In the genomic region with DNA sequence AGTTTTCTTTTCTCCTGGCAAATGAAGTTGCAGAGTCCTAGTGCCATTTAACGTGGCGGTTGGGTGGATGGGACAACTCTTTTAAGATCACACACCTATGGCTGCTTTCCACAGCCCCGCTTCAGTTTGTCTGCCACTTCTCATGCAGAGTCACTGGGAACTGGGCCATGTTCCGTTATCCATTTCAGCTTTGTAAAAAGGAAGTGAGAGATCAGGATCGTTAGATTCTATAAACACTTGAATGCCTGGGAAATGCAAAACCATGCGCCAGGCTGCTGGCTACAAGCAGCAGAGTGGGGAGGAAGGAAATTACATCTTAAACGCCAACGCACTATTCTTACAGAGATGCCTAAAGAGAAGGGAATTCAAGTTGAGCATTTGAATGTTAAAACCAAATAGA, we compare ENCODE assay signal across 8 mouse cellular contexts.
DNase-seq lines count a peak whose midpoint lies in the region; ATAC-seq and TF ChIP-seq lines count a peak whose summit lies in the region.

No protein-coding gene starts in this region.

- no peak overlapping the region for H3K4me3 ChIP-seq in embryonic facial prominence, embryonic 13.5 days
- H3K4me3 ChIP-seq in limb, embryonic 14.5 days (replicated peaks; ENCODE audit: low read length) = no peak overlapping the region

- no peaks in the 10 kb centered on the region for H3K9me3 ChIP-seq in embryonic facial prominence, embryonic 13.5 days
- H3K9me3 ChIP-seq in limb, embryonic 14.5 days (ENCODE audit: control insufficient read depth, low read length) = no peaks in the 10 kb centered on the region

- no peaks in the 10 kb centered on the region for H3K27me3 ChIP-seq in embryonic facial prominence, embryonic 13.5 days
- no peaks in the 10 kb centered on the region for H3K27me3 ChIP-seq in limb, embryonic 14.5 days (ENCODE audit: control insufficient read depth, insufficient read depth, low read length)

- ATAC-seq in embryonic facial prominence, embryonic 13.5 days (ENCODE audit: insufficient number of reproducible peaks, insufficient read depth, low FRiP score, low TSS enrichment, low read depth) = no peak
- ATAC-seq in limb, embryonic 14.5 days (ENCODE audit: low FRiP score, low read depth) = no peak

- H3K9ac ChIP-seq in embryonic facial prominence, embryonic 13.5 days = no peak overlapping the region
- H3K9ac ChIP-seq in limb, embryonic 14.5 days (ENCODE audit: low read depth, low read length, severe bottlenecking) = no peak overlapping the region

- H3K27ac ChIP-seq in embryonic facial prominence, embryonic 13.5 days = peak overlapping the region; percentile 22; the same call in 1 of the 2 replicates
- no peak overlapping the region for H3K27ac ChIP-seq in limb, embryonic 14.5 days (replicated peaks; ENCODE audit: low read depth, low read length)

- H3K36me3 ChIP-seq in embryonic facial prominence, embryonic 13.5 days = no peaks in the 10 kb centered on the region
- H3K36me3 ChIP-seq in limb, embryonic 14.5 days (ENCODE audit: control insufficient read depth, insufficient read depth, low read length) = no peaks in the 10 kb centered on the region

- DNase-seq in heart, adult 11 months = peak; percentile 52
- DNase-seq in heart, adult 8-10 months (ENCODE audit: low spot score) = no peak
- DNase-seq in ES-CJ7 (ENCODE audit: low read depth, low spot score) (peak; percentile 17), liver (no peak)
- DNase-seq in limb, embryonic 14.5 days (ENCODE audit: low spot score) = peak; percentile 16
- DNase-seq in yolk sac, embryonic 10.5 days (ENCODE audit: low spot score) = peak; percentile 6
- no peak for DNase-seq in layer of hippocampus, adult 9-10 months (ENCODE audit: low spot score)

- peaks cover 9% of the 10 kb centered on the region; the same call in 1 of the 2 replicates for H3K4me1 ChIP-seq in embryonic facial prominence, embryonic 13.5 days
- H3K4me1 ChIP-seq in limb, embryonic 14.5 days (ENCODE audit: control insufficient read depth, insufficient read depth, low read length) = peaks cover 4% of the 10 kb centered on the region

- WGBS in embryonic facial prominence, embryonic 13.5 days = 44% methylated on average over 8 of the region's 8 CpGs
- 35% methylated on average over 8 of the region's 8 CpGs for WGBS in limb, embryonic 14.5 days

- TF ChIP-seq POLR2A in limb, embryonic 14.5 days (IDR thresholded peaks at IDR 0.05; ENCODE audit: borderline replicate concordance, extremely low read depth, insufficient read depth, insufficient read length) = no peak

- H3K4me2 ChIP-seq in embryonic facial prominence, embryonic 13.5 days = peak overlapping the region; percentile 22; the same call in 1 of the 2 replicates
- H3K4me2 ChIP-seq in limb, embryonic 14.5 days (replicated peaks; ENCODE audit: low read depth, low read length, severe bottlenecking) = no peak overlapping the region

Comparison
In these comparisons a context has a peak if more than half of its experiments do, and no peak if none do; other contexts are left out.
1. DNase-seq: peak in heart, adult 11 months (single experiment), ES-CJ7 (single experiment), limb, embryonic 14.5 days (single experiment) and yolk sac, embryonic 10.5 days (single experiment); none in heart, adult 8-10 months (single experiment), liver (single experiment) and layer of hippocampus, adult 9-10 months (single experiment).